Mouse (Mus musculus) liver, adult (tissue): ENCODE data around the gene Olfr859.
"Not testable (repeated sequence)": the region's sequence is repeated elsewhere in the genome, so short reads cannot be mapped to it uniquely, and the experiment has no call there.

Experiments used
- GATA4 ChIP-seq: IDR thresholded peaks from 2 replicates; pipeline ENCODE4 v1.6.1; 2014; ENCODE audit warnings: mild to moderate bottlenecking, low read length; ENCODE audit not compliant: insufficient replicate concordance

The Olfr859 gene

DNA sequence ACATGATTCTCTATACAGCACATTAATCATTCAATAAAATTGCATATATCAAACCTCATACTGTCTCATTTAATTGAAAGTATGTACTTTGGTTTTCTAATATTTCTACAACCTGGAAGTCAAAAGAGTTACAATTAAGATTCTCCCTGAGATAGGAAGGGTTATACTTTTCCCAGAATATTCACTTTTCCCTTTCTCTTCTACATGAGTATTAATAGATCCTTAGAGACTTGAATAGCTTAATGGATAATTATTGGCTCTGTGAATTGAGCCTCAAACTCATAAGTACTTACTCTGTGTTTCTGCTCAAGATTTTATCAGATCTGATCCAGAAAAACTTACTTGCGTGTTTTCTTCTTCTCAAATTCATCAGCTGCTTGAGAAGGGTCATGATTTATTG, at the start of gene Olfr859:
Gene Olfr859 (plus strand): TSS at position 301 of the 400 bp plus-strand sequence.
- TF ChIP-seq GATA4 = not testable (repeated sequence)

DNA sequence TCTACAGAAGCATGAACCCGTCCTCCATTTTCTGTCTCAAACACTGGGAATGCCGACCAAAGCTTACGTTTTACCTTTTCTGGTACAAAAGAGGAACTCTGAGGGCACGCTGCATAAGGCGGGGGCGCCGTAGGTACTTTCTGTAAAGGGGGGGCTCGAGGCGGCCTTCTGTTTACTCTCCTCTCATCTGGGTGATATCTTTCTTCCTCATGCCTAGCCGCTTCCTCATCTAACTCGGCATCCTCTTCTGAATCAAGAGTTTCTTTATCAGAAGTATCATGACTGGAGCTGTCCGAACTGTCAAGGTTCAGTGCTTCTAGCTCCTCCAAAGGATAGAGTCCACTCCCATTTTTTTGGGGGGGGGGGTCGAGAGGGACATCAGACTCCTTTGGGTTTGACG, 35.6 kb upstream of the Olfr859 start:
- TF ChIP-seq GATA4 = no peak

DNA sequence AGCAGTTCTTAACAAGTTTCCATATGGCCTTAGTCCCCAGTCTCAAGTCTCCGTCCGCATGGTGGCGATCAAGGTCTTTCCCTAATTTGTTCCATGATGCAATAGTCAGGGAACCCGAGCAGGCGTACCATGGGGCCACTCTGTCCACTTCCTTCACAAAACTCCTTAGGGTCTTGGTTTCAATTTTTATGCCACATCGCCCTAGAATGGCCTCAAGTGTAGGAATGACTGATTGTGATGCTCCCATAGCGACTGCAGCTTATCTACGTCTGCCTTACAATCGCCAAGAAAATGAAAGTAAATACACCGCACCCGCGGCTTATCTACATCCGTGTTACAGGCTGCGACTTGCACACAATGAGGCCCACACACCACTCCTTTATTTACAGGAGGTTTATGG, 35.0 kb upstream of the Olfr859 start:
- no peak for TF ChIP-seq GATA4

DNA sequence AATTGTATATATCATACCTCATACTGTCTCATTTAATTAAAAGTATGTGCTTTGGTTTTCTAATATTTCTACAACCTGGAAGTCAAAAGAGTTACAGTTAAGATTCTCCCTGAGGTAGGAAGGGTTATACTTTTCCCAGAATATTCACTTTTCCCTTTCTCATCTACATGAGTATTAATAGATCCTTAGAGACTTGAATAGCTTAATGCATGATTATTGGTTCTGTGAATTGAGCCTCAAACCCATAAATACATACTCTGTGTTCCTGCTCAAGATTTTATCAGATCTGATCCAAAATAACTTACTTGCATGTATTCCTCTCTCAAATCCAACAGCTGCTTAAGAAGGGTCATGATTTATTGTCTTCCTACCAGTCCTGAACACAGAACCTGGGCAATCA, 24.7 kb upstream of the Olfr859 start, which contains the start of gene Olfr58:
Gene Olfr58 (plus strand): TSS at position 301 of the 400 bp plus-strand sequence.
- no peak for TF ChIP-seq GATA4

DNA sequence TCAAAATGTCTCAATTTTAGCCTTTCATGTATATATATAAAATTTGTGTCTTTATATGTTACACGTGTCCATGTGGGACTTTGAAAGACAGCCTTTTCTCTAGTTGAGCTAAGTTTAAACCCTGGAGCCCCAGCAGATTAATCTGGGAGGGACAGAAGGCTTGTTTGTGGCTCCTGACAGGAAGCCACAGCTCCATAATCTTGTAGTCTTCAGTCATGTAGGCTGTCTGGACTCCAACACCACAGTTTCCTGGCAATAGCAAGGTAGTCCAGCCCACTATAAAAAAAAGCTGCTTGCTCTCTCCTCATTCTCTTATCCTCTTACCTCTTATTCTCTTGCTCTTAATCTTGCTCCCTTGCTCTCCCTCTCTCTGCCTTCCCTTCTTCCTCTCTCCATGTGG, 1.7 kb upstream of the Olfr859 start:
- TF ChIP-seq GATA4 = no peak

DNA sequence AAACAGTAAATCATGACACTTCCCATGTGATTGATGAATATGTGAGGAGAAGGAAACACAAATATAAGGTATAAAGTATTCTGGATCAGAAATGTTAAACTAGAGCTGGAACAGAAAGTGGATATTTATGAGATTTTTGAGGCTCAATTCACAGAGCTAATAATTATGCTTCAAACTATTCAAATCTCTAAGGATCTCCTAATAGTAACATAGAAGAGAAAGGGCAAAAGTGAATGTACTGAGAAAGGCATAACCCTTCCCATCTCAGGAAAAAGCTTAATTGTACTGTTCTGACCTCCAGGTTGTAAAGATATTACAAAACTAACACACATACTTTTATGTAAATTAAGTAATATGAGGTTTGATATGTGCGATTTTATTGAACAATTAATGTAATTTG, 44.9 kb downstream of the Olfr859 start, which contains the start of gene Olfr860:
Gene Olfr860 (minus strand): TSS at position 101 of the 400 bp plus-strand sequence.
- TF ChIP-seq GATA4 = no peak
